Mouse (Mus musculus) forebrain, embryonic 16.5 days (tissue): ENCODE data around the gene 6030452D12Rik. TPM values are rescaled to one million over a fixed set of nuclear protein-coding genes. Genes with fewer than 3 reads are reported as not detected.

Source experiments
- ATAC-seq: fragments of 200-750 bp; cut with Nextera tagmentation; 2 replicates; pipeline ENCODE4 v1.8.0; 2017; ENCODE audit warnings: mild to moderate bottlenecking, moderate library complexity
- H3K27ac ChIP-seq: fragments of 300-500 bp; sonication (generic); 2 replicates; pipeline ENCODE4 v1.5.1; 2014; ENCODE audit warnings: low read length, control low read depth
- H3K27me3 ChIP-seq: fragments of 300-500 bp; sonication (generic); replicated peaks from 2 replicates; pipeline ENCODE4 v1.6.1; 2014; ENCODE audit warnings: low read length; ENCODE audit not compliant: control insufficient read depth, insufficient read depth
- H3K36me3 ChIP-seq: fragments of 300-500 bp; sonication (generic); 2 replicates; pipeline ENCODE4 v1.6.1; 2014; ENCODE audit not compliant: control insufficient read depth, insufficient read depth
- H3K4me1 ChIP-seq: fragments of 300-500 bp; sonication (generic); replicated peaks from 2 replicates; pipeline ENCODE4 v1.6.1; 2014; ENCODE audit warnings: low read length; ENCODE audit not compliant: control insufficient read depth, insufficient read depth
- H3K4me2 ChIP-seq: fragments of 300-500 bp; sonication (generic); 2 replicates; pipeline ENCODE4 v1.6.1; 2014; ENCODE audit warnings: mild to moderate bottlenecking, low read length, control low read depth
- H3K4me3 ChIP-seq: fragments of 300-500 bp; sonication (generic); replicated peaks from 2 replicates; pipeline ENCODE4 v1.5.1; 2014; ENCODE audit warnings: mild to moderate bottlenecking, low read length, control low read depth
- H3K9ac ChIP-seq: fragments of 300-500 bp; sonication (generic); replicated peaks from 2 replicates; pipeline ENCODE4 v1.6.1; 2014; ENCODE audit warnings: low read depth, low read length, control low read depth
- H3K9me3 ChIP-seq: fragments of 300-500 bp; sonication (generic); 2 replicates; pipeline ENCODE4 v1.6.1; 2016; ENCODE audit warnings: low read length; ENCODE audit not compliant: control insufficient read depth
- WGBS: fragments of 180-500 bp; shearing (Covaris S2); extraction: QIAGEN DNeasy Blood & Tissue Kit; methylation state at CpG from one replicate; pipeline ENCODE4 v1.1.7; 2014; 5-methylcytosine and 5-hydroxymethylcytosine counted together
- polyA plus RNA-seq: library from polyadenylated mRNA; unstranded; fragments of >200 nt; fragmentation: Nextera tagmentation; extraction: Ambion mirVana; gene quantifications from 2 replicates; pipeline ENCODE4 v1.2.1, GENCODE M21; 2015

The 6030452D12Rik gene
- polyA plus RNA-seq, 1 experiment from 2014 or later, result not detected

DNA sequence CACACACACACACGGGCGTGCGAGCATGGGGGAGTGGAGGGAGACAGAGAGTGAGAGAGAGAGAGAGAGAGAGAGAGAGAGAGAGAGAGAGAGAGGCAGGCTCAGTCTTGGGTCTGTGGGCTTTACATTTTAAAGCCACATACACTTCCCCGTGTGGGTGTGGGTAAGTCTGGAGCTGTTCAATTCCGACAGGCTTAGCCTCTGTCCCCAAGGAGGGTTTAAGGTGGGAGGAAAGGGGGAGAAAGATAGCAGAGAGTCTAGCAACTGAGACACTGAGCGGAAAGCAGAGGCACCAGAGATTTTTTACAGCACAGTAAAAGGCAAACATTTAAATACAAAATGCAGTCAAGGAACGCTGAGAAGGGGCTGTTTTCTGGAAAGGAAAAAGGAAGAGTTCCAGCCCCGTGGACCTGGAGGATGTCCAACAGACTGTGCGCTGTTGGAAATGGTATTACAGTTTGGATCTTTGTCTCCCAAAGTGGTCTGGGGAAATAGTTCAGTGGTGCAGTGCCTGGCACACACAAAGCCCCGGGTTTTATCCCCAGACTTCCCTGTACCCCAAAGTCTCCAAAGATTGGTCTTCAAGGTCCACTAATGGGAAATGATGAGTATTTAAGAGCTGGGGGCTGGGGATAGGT, 5.1 kb downstream of the 6030452D12Rik start:
- WGBS, result 63% methylated on average over 10 of the region's 10 CpGs

DNA sequence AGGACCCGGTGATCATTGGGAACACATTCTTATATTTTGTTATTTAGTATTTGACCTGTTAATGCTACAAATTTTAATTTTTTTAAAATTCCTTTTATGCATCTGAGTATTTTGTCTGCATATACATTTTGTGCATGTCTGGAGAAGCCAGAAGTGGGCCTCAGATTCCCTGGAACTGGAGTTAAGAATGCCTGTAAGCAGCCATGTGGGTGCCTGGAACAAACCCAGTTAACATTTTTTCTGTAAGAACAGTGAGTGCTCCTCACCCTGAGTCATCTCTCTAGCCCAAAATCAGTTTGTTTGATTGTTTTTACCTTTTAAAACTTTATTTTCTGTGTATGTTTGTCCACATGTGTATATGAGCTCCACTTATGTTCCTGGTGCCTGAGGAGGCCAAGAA, 5.8 kb downstream of the 6030452D12Rik start:
- peaks cover 41% of the 10 kb centered on the region for H3K27me3 ChIP-seq
- no peak overlapping the region for H3K4me3 ChIP-seq
- no peak overlapping the region for H3K27ac ChIP-seq
- no peak overlapping the region for H3K4me2 ChIP-seq
- 93% methylated on average over 1 of the region's 1 CpGs for WGBS
- H3K9ac ChIP-seq, result no peak overlapping the region
- peaks cover 20% of the 10 kb centered on the region for H3K4me1 ChIP-seq
- no peaks in the 10 kb centered on the region for H3K36me3 ChIP-seq
- no peak for ATAC-seq
- no peaks in the 10 kb centered on the region for H3K9me3 ChIP-seq

More for the DNA sequence above, 5.1 kb downstream of the 6030452D12Rik start:
- no peak overlapping the region for H3K4me3 ChIP-seq
- H3K4me2 ChIP-seq, result no peak overlapping the region
- H3K27me3 ChIP-seq, result peaks cover 34% of the 10 kb centered on the region
- ATAC-seq, result no peak
- H3K9ac ChIP-seq, result no peak overlapping the region
- H3K9me3 ChIP-seq, result no peaks in the 10 kb centered on the region
- H3K4me1 ChIP-seq, result peaks cover 14% of the 10 kb centered on the region
- H3K36me3 ChIP-seq, result no peaks in the 10 kb centered on the region
- no peak overlapping the region for H3K27ac ChIP-seq

DNA sequence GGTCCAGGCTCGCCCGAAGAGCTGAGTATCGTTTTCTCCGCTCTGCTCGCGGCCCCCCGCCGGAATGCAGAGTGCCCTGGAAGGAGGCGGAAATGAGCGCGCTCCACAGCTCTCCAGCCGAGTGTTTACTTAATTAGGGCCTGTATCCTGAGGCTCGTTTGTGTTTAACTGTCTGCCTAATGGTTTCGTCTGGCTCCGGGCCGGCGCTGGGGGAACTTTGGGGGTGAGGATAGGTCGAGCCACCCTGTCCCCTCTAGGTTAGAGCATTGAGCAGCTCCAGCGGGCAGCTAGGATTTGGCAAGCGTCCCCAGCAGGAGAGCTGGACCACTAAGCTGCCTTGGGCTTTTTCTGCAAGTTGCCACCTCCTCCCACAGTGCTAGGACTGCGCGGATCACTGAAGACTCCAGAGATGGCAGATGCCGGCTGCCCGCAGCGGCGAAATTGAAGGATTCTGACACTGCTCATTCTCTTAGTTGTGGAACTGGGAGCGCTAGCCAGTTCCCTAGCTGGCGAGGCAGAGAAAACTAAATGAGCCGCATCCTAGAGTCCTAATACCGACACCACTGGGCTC, 7.5 kb downstream of the 6030452D12Rik start:
- Histone ChIP-seq H3K9ac (peak overlapping the region; percentile 33), H3K4me2 (peak overlapping the region; percentile 69), H3K4me3 (peak overlapping the region; percentile 37), H3K36me3 (no peaks in the 10 kb centered on the region), H3K4me1 (peaks cover 29% of the 10 kb centered on the region), H3K9me3 (no peaks in the 10 kb centered on the region), H3K27ac (no peak overlapping the region), H3K27me3 (peaks cover 58% of the 10 kb centered on the region)
- ATAC-seq, result peak; percentile 77
- under 1% methylated on average over 30 of the region's 30 CpGs for WGBS

DNA sequence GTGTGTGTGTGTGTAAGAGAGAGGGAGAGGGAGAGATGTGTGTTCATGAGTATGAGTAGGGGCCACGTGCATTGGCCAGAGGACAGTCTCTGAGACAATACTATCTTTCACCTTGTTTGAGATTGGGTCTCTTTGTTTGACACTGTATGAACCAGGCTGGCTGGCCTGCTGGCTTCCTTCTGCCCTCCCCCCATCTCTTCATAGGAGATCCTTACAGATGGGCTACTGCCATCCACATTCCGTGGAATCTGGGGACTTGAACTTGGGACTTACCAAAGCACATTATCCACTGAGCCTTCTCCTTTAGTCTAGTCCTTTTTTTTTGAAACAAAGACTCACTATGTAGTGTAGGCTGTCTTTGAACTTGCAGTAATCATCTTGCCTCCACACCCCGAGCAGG, 8.1 kb downstream of the 6030452D12Rik start:
- Histone ChIP-seq H3K4me2 (peak overlapping the region; percentile 69), H3K9ac (no peak overlapping the region), H3K27me3 (peaks cover 64% of the 10 kb centered on the region), H3K4me1 (peaks cover 29% of the 10 kb centered on the region), H3K36me3 (no peaks in the 10 kb centered on the region), H3K4me3 (no peak overlapping the region; the same call in 1 of the 2 replicates), H3K9me3 (no peaks in the 10 kb centered on the region), H3K27ac (no peak overlapping the region)
- 12% methylated on average over 3 of the region's 3 CpGs for WGBS
- no peak for ATAC-seq

DNA sequence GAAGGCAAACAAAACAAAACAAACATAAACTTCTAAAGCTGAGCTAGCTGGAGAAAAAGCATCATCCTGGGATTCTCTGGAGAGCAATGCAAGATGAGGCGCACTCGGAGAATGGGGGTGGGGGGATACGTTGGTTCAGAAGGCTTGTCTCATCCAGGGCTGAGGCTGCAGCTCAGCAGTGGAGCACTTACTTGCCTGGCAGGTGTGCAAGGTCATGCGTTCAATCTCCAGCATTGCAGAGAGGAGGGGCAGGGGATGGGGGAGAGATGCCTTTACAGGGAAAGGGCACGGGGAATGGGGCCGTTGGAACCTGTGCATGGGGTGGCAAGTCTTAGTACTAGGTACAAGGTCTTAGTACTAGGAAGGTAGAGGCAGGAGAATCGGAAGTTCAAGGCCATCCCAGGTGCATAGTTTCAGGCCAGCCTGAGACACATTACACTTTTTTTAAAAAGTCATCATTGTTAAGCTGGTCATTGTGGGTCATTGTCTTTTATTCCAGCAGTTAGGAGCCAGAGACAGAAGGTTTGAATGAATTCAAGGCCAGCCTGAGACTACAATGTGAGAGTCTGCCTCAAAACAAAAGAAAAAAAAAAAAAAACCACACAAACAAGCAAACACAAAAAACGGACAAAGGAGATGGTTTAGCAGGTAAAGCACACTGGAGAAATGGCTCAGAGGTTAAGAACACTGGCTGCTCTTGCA, 8.9 kb downstream of the 6030452D12Rik start:
- Histone ChIP-seq H3K4me3 (no peak overlapping the region), H3K4me2 (no peak overlapping the region), H3K36me3 (no peaks in the 10 kb centered on the region), H3K4me1 (peaks cover 29% of the 10 kb centered on the region), H3K9ac (no peak overlapping the region), H3K27ac (no peak overlapping the region), H3K9me3 (no peaks in the 10 kb centered on the region), H3K27me3 (peaks cover 65% of the 10 kb centered on the region)
- 50% methylated on average over 8 of the region's 8 CpGs for WGBS
- no peak for ATAC-seq

DNA sequence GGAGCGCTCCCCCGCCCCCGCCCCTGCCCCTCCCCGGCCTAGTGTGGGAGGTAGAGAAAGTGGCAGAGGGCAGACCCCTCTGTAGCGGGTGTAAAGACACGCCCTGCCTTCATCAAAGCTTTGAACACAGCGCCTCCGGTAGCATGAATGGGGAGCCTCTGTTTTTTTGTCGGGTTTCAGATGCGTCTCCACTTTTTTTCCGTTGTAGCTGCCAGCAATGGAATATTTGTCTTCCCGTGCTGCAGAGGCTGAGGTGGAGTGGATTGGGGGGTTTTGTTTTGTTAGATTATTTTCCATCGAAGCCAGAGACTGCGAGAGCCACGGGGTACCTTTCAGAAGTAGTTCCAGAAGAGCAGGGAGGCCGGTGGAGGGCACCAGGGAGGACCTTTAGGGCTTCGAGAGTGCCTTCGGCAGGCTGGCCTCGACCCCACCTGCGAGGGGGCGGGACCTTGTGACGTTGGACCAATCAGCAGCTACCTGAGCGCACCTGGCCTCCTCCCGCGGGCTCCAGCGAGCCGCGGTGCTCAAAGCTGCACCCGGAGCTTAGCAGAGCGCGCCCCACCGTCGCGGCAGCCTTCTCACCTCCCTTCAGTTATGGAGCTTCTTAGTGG, 10.1 kb downstream of the 6030452D12Rik start, which contains the start of gene Cdh3:
Gene Cdh3 (plus strand): TSS at position 527 of the 611 bp plus-strand sequence.
- H3K9ac ChIP-seq, result 0 out of 2 replicates have a peak within 1 kb of the TSS, but pooled peaks have one; percentile 32
- under 1% methylated on average over 33 of the region's 34 CpGs for WGBS
- peak within 1 kb of the TSS; percentile 53 for H3K4me2 ChIP-seq
- H3K27me3 ChIP-seq, result peaks cover 68% of the 10 kb centered on the region
- ATAC-seq, result peak; percentile 41
- H3K4me1 ChIP-seq, result peaks cover 29% of the 10 kb centered on the region
- H3K27ac ChIP-seq, result no peak within 1 kb of the TSS
- H3K36me3 ChIP-seq, result no peaks in the 10 kb centered on the region
- H3K4me3 ChIP-seq, result peak within 1 kb of the TSS; percentile 34
- no peaks in the 10 kb centered on the region for H3K9me3 ChIP-seq

DNA sequence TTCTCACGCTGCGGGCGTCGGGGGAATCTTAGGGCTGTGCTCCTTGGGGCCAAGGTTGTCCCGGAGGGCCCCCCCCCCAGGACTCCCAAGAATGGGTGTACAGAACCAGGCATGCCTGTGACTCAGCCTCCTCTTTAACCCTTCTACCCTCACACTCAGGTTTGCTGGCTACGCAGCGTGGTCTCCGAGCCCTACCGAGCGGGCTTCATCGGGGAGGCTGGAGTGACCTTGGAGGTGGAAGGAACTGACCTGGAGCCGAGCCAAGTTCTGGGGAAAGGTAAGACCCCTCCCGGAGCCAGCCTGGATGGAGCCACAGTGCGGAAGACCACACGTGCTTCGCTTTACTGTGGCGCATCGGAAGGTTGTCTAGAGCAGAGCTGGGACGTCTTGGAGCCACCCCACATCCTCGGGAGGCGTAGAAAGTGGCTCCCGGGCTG, 10.8 kb downstream of the 6030452D12Rik start:
- no peak for ATAC-seq
- peak overlapping the region; percentile 34 for H3K4me3 ChIP-seq
- H3K27me3 ChIP-seq, result peaks cover 65% of the 10 kb centered on the region
- H3K4me2 ChIP-seq, result peak overlapping the region; percentile 53
- peaks cover 29% of the 10 kb centered on the region for H3K4me1 ChIP-seq
- no peak overlapping the region for H3K27ac ChIP-seq
- H3K9me3 ChIP-seq, result no peaks in the 10 kb centered on the region
- H3K36me3 ChIP-seq, result no peaks in the 10 kb centered on the region
- WGBS, result 1% methylated on average over 22 of the region's 22 CpGs
- no peak overlapping the region for H3K9ac ChIP-seq

DNA sequence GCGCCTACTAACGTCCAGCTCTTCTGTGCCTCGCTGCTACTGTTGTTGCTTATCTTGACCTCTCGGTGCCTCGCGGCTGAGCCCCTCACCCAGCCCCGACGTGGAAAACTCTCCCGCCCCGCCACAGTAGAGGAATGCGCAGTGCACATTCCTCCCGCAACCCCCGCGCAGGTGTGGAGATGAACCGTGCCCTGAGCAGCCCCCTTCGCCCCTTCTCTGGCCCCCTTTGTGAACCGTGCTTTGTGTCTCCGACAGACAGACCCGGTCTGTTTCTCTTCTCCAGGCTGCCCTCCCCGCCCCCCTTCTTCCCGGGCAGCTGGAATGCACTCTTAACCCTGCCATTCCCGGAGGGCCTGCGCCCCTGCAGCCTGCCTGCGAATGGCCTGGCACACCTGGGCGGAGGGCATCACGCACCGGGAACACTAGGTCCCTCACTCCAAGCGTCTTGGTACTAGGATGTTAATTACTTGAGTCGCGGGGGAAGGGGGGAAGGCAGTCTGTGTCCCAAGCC, 11.3 kb downstream of the 6030452D12Rik start:
- ATAC-seq, result no peak
- H3K27ac ChIP-seq, result no peak overlapping the region
- 1% methylated on average over 30 of the region's 30 CpGs for WGBS
- H3K9me3 ChIP-seq, result no peaks in the 10 kb centered on the region
- no peak overlapping the region for H3K9ac ChIP-seq
- peaks cover 61% of the 10 kb centered on the region for H3K27me3 ChIP-seq
- H3K4me1 ChIP-seq, result peaks cover 29% of the 10 kb centered on the region
- peak overlapping the region; percentile 53 for H3K4me2 ChIP-seq
- no peaks in the 10 kb centered on the region for H3K36me3 ChIP-seq
- peak overlapping the region; percentile 34 for H3K4me3 ChIP-seq
